Mouse (Mus musculus) cortical plate, adult 2 months (tissue): ENCODE data around the gene Swi5.

Source experiments
- CTCF ChIP-seq: fragments of 200-500 bp; IDR thresholded peaks from 2 replicates; pipeline ENCODE4 v1.5.1; 2011; ENCODE audit warnings: mild to moderate bottlenecking, control low read depth, low read length; ENCODE audit not compliant: insufficient read depth; ENCODE audit errors: extremely low read depth
- POLR2A ChIP-seq: fragments of 200-500 bp; IDR thresholded peaks from 2 replicates; pipeline ENCODE4 v1.6.1; 2011; ENCODE audit warnings: mild to moderate bottlenecking, low read length, control low read depth; ENCODE audit not compliant: insufficient read depth; ENCODE audit errors: extremely low read depth

DNA sequence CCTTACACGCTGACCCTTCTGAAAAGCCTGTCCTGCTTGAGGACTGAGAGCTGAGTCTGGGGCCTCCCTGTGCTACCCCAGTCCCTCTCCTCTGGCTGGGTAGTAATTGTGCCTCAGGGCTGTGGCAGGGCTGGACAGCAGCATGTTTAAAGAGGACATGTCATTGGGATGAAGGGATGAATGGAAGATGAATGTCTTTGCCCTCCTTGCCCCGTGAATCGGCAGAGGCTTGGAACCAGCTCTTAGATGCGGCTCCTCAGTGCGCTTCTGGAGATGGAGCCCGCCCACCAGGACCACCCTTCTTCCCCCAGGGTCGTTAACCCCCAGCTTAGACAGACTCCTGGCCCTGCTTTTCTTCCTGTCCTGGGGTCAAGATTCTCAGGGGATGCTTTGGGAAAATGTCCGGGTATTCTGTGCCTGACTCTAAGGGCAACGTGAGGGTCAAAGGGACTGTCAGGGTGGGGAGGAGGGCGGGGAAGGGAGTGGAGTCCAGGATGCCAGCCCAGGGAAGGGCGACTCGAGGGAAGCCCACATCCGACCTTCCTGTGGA is 41.1 kb upstream of the Swi5 start:
- TF ChIP-seq CTCF (no peak), POLR2A (no peak)
